Mouse (Mus musculus): ENCODE measurements around the gene Olfr1408. TPM values are rescaled to one million over a fixed set of nuclear protein-coding genes. Genes with fewer than 3 reads are reported as not detected.

Gene Olfr1408
- not detected in 2 replicates for polyA plus RNA-seq (2012; rRNA removed)

DNA sequence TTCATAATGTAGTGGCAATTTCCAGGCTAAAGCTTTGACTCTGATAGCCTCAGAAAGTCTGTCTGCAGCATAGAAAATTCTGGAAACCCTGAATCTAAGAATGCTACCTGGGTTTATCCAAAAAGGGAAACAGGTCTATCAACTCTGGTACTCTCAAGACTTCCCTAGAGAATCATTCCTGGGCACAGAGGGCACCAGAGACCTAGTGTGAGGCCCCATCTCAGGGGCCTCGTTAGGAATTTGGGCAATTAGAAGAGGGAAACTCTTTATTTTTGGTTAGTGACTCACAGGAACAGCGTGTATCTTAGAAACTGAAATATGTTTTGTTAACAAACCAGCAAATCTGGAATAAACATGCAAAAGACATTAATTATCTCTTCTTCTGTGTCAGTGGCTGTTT, at the start of gene Olfr1408:
Olfr1408 (minus strand) TSS at position 101 of the 400 bp plus-strand sequence.

Other genes starting within 250 kb of the Olfr1408 start
- not detected in 2 replicates for gene Apcs, start 242.3 kb downstream of the Olfr1408 start, polyA plus RNA-seq (2012; rRNA removed)
- not detected in 2 replicates for gene Olfr16, start 187.0 kb downstream of the Olfr1408 start, polyA plus RNA-seq (2012; rRNA removed)
- not detected in 2 replicates for gene Olfr1406, start 53.3 kb upstream of the Olfr1408 start, polyA plus RNA-seq (2012; rRNA removed)
- not detected in 2 replicates for gene Olfr218, start 60.4 kb upstream of the Olfr1408 start, polyA plus RNA-seq (2012; rRNA removed)
- not detected in 2 replicates for gene Olfr1404, start 75.0 kb upstream of the Olfr1408 start, polyA plus RNA-seq (2012; rRNA removed)
- gene Fcer1a, start 89.8 kb upstream of the Olfr1408 start, polyA plus RNA-seq (2012; rRNA removed): 0.16 TPM in 1 of 2 replicates, not detected in the other
- not detected in 2 replicates for gene Olfr418, start 128.6 kb upstream of the Olfr1408 start, polyA plus RNA-seq (2012; rRNA removed)
- gene Mptx2, start 140.4 kb upstream of the Olfr1408 start, polyA plus RNA-seq (2012; rRNA removed): not detected in 2 replicates
- 10.6 and 11.5 TPM in 2 replicates for gene Ackr1, start 196.4 kb upstream of the Olfr1408 start, polyA plus RNA-seq (2012; rRNA removed)
- gene Aim2, start 213.5 kb upstream of the Olfr1408 start, polyA plus RNA-seq (2012; rRNA removed): 0.44 and 0.82 TPM in 2 replicates
- gene Cadm3, start 230.3 kb upstream of the Olfr1408 start, polyA plus RNA-seq (2012; rRNA removed): 6.8 and 9.4 TPM in 2 replicates

All from ovary, adult 2 months (tissue).